Mouse (Mus musculus) MEL (cell line): Measurements from ENCODE around the gene Srgap1. TPM values are rescaled to one million over a fixed set of nuclear protein-coding genes. Genes with fewer than 3 reads are reported as not detected.
A peak's percentile ranks its signal among the peaks of the same experiment; 100 is the strongest.

Experiments used
- DNase-seq: peaks from one replicate; pipeline ENCODE4 v3.0.0; 2011; ENCODE audit warnings: low read depth, low spot score
- H3K27ac ChIP-seq: 2 replicates; pipeline ENCODE4 v1.5.1; 2012; ENCODE audit warnings: low read depth, mild to moderate bottlenecking, control low read depth, low read length, moderate library complexity; ENCODE audit not compliant: control insufficient read depth
- H3K27me3 ChIP-seq, 2 experiments: fragments of 150-350 bp in 1 of 2; sonication (generic) in 1 of 2; 2 replicates each; pipeline ENCODE4 v1.6.1; 2012; ENCODE audit warnings: low read length in 2 of 2, mild to moderate bottlenecking in 2 of 2, improper control_type of control experiment in 1 of 2, moderate library complexity in 1 of 2; ENCODE audit not compliant: insufficient read depth in 2 of 2, control insufficient read depth in 1 of 2
- H3K36me3 ChIP-seq, 2 experiments: 2 replicates each; pipeline ENCODE4 v1.6.1; 2012 to 2014; ENCODE audit warnings: low read length in 2 of 2, improper control_type of control experiment in 1 of 2, inconsistent platforms in 1 of 2, mild to moderate bottlenecking in 1 of 2; ENCODE audit not compliant: insufficient read depth in 2 of 2, control insufficient read depth in 1 of 2
- H3K4me1 ChIP-seq, 2 experiments: fragments of 150-350 bp in 1 of 2; sonication (generic) in 1 of 2; 2 replicates each; pipeline ENCODE4 v1.6.1; 2012; ENCODE audit warnings: low read length in 2 of 2, improper control_type of control experiment in 1 of 2, mild to moderate bottlenecking in 1 of 2; ENCODE audit not compliant: insufficient read depth in 2 of 2, control insufficient read depth in 1 of 2
- H3K4me3 ChIP-seq, 2 experiments: fragments of 150-350 bp in 1 of 2; sonication (generic) in 1 of 2; 2 replicates each; pipeline ENCODE4 v1.5.1; 2012; ENCODE audit warnings: low read depth in 2 of 2, low read length in 2 of 2, mild to moderate bottlenecking in 2 of 2, moderate library complexity in 2 of 2, control low read depth in 1 of 2, improper control_type of control experiment in 1 of 2; ENCODE audit not compliant: control insufficient read depth in 1 of 2, insufficient read depth in 1 of 2
- H3K79me2 ChIP-seq: 2 replicates; pipeline ENCODE4 v1.6.1; 2012; ENCODE audit warnings: mild to moderate bottlenecking, low read length, moderate library complexity; ENCODE audit not compliant: control insufficient read depth, poor library complexity, insufficient read depth
- H3K9ac ChIP-seq: 2 replicates; pipeline ENCODE4 v1.6.1; 2012; ENCODE audit warnings: low read depth, mild to moderate bottlenecking, control low read depth, low read length, moderate library complexity; ENCODE audit not compliant: control insufficient read depth, poor library complexity, severe bottlenecking
- H3K9me3 ChIP-seq: fragments of 150-350 bp; sonication (generic); replicated peaks from 2 replicates; pipeline ENCODE4 v1.6.1; 2012; ENCODE audit warnings: mild to moderate bottlenecking, low read length, improper control_type of control experiment, moderate library complexity; ENCODE audit not compliant: insufficient read depth
- BHLHE40 ChIP-seq: IDR thresholded peaks from 2 replicates; pipeline ENCODE4 v1.6.1; 2012; ENCODE audit warnings: low read depth, mild to moderate bottlenecking, inconsistent platforms, low read length, improper control_type of control experiment, borderline replicate concordance
- CHD1 ChIP-seq: IDR thresholded peaks from 2 replicates; pipeline ENCODE4 v1.6.1; 2012; ENCODE audit warnings: low read depth, mild to moderate bottlenecking, inconsistent platforms, low read length, improper control_type of control experiment
- CHD2 ChIP-seq: IDR thresholded peaks from 2 replicates; pipeline ENCODE4 v1.6.1; 2011; ENCODE audit warnings: low read length, improper control_type of control experiment
- CTCF ChIP-seq, 3 experiments: IDR thresholded peaks in 2 of 3; conservative IDR thresholded peaks in 1 of 3; 2 replicates each; pipeline ENCODE4 v1.5.1; 2011 to 2012; ENCODE audit warnings: low read length in 3 of 3, low read depth in 2 of 3, mild to moderate bottlenecking in 2 of 3, improper control_type of control experiment in 1 of 3, inconsistent platforms in 1 of 3, mixed read lengths in 1 of 3, moderate library complexity in 1 of 3; ENCODE audit not compliant: control insufficient read depth in 1 of 3, insufficient read depth in 1 of 3, poor library complexity in 1 of 3, severe bottlenecking in 1 of 3
- ELF1 ChIP-seq: IDR thresholded peaks from 2 replicates; pipeline ENCODE4 v1.6.1; 2014; ENCODE audit warnings: low read depth, mild to moderate bottlenecking, inconsistent platforms, low read length, improper control_type of control experiment, moderate library complexity
- GATA1 ChIP-seq: IDR thresholded peaks from 2 replicates; pipeline ENCODE4 v1.6.1; 2011; ENCODE audit warnings: low read depth, low read length, improper control_type of control experiment
- MAZ ChIP-seq: IDR thresholded peaks from 2 replicates; pipeline ENCODE4 v1.6.1; 2012; ENCODE audit warnings: low read depth, mild to moderate bottlenecking, inconsistent platforms, low read length, improper control_type of control experiment
- MYC ChIP-seq: IDR thresholded peaks from 2 replicates; pipeline ENCODE4 v1.6.1; 2011; ENCODE audit warnings: low read depth, mild to moderate bottlenecking, low read length, improper control_type of control experiment, moderate library complexity
- NELFE ChIP-seq: IDR thresholded peaks from 2 replicates; pipeline ENCODE4 v1.6.1; 2011; ENCODE audit warnings: low read depth, low read length, improper control_type of control experiment
- POLR2AphosphoS2 ChIP-seq: IDR thresholded peaks from 2 replicates; pipeline ENCODE4 v1.6.1; 2011; ENCODE audit warnings: low read length, improper control_type of control experiment
- RAD21 ChIP-seq: IDR thresholded peaks from 2 replicates; pipeline ENCODE4 v1.6.1; 2011; ENCODE audit warnings: mild to moderate bottlenecking, low read depth, low read length, improper control_type of control experiment
- SIN3A ChIP-seq: IDR thresholded peaks from 2 replicates; pipeline ENCODE4 v1.6.1; 2012; ENCODE audit warnings: low read length, improper control_type of control experiment, inconsistent platforms
- SMC3 ChIP-seq: IDR thresholded peaks from 2 replicates; pipeline ENCODE4 v1.6.1; 2011; ENCODE audit warnings: low read depth, low read length, improper control_type of control experiment
- TBP ChIP-seq: IDR thresholded peaks from 2 replicates; pipeline ENCODE4 v1.8.0; 2011; ENCODE audit warnings: low read depth, low read length, improper control_type of control experiment
- TCF12 ChIP-seq: IDR thresholded peaks from 2 replicates; pipeline ENCODE4 v1.6.1; 2014; ENCODE audit warnings: low read depth, mild to moderate bottlenecking, inconsistent platforms, low read length, improper control_type of control experiment, moderate library complexity
- USF1 ChIP-seq: IDR thresholded peaks from 2 replicates; pipeline ENCODE4 v1.6.1; 2014; ENCODE audit warnings: low read depth, mild to moderate bottlenecking, inconsistent platforms, low read length, improper control_type of control experiment, moderate library complexity
- ZMIZ1 ChIP-seq: IDR thresholded peaks from 2 replicates; pipeline ENCODE4 v1.6.1; 2012; ENCODE audit warnings: low read depth, mild to moderate bottlenecking, inconsistent platforms, low read length, improper control_type of control experiment, moderate library complexity
- polyA plus RNA-seq, 2 experiments: library from polyadenylated mRNA; stranded (reverse) in 1 of 2; unstranded in 1 of 2; fragments of >175 nt in 1 of 2; fragments of >200 nt in 1 of 2; gene quantifications; 2 replicates each; pipeline versions ENCODE4 v1.2.1 to v1.2.4; 2012; ENCODE audit warnings: low replicate concordance in 2 of 2, low read depth in 1 of 2; ENCODE audit not compliant: insufficient read length in 2 of 2, insufficient read depth in 1 of 2, missing spikeins in 1 of 2
- total RNA-seq: library from RNA; depleted of rRNA; stranded (reverse); fragments of 300-350 nt; gene quantifications from 2 replicates; pipeline ENCODE4 v1.2.3, GENCODE M21; 2012

Gene Srgap1
- total and polyA plus RNA-seq, 3 experiments = not detected

DNA sequence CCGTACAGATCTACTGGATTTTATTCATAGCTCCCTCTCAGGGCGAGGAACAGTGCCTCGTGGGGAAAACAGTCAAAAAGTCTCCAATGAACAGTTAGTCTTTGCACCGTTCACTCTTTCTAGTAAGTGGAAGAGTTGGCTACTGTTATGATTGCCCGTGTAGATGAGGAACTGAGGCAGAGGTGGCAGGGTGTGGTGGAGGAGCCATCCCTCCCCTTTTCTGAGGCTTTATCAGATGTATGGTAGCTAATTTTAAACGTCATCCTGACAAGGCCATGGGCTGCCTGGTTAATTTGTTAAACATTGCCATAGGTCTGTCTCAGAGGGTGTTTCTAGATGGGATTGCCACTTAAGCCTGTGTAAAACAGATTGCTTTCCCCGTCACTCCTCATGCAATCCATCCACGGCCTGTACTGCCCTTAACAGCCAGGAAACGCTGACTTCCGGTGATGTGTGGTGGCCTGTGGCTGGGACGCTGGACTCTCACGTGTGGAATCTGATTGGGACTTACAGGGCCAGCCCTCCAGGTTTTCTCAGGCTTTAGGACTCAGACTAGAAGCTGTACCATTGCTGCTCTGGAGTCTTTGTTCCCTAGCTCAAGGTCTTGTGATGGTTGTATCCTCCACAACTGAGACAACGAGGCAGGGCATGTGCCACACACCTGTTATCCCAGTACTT is 155.6 kb downstream of the Srgap1 start:
- Histone ChIP-seq H3K79me2 (no peaks in the 10 kb centered on the region), H3K36me3 (no peaks in the 10 kb centered on the region), H3K4me3 (no peak overlapping the region), H3K9me3 (no peaks in the 10 kb centered on the region), H3K4me1 (no peaks in the 10 kb centered on the region), H3K9ac (no peak overlapping the region), H3K27me3 (no peaks in the 10 kb centered on the region), H3K27ac (no peak overlapping the region)
- DNase-seq = peak; percentile 3
- no peak for TF ChIP-seq TCF12
- TF ChIP-seq USF1 = no peak
- no peak for TF ChIP-seq CTCF (IDR thresholded peaks at IDR 0.05 in 2 of 3, conservative IDR thresholded peaks at IDR 0.05 in 1 of 3; ENCODE audit: control insufficient read depth in 1 of 3, insufficient read depth in 1 of 3, low read depth in 2 of 3, low read length in 3 of 3, poor library complexity in 1 of 3, severe bottlenecking in 1 of 3)
- TF ChIP-seq SIN3A = no peak
- TF ChIP-seq TBP = no peak
- TF ChIP-seq BHLHE40 = no peak
- TF ChIP-seq ELF1 = no peak
- no peak for TF ChIP-seq NELFE
- TF ChIP-seq MYC = no peak
- TF ChIP-seq MAZ = no peak

DNA sequence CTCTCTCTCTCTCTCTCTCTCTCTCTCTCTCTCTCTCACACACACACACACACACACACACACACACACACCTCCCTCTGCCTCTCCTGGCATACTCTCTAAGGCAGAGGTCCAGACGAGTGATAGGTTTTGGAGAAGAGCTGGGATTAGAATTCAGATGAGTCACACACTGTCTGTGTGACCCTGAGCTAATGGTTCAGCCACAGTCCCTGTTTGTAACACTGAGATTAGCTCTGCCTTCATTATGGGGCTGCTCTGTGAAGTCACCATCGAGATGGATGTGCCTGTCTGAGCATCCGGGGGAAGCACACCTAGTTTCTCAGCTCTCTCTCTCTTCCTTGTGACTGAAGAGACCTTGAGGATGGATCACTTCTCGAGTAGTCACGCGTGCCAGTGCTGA is 157.1 kb downstream of the Srgap1 start:
- H3K9ac ChIP-seq = no peak overlapping the region
- no peak overlapping the region for H3K27ac ChIP-seq
- no peaks in the 10 kb centered on the region for H3K27me3 ChIP-seq
- no peaks in the 10 kb centered on the region for H3K9me3 ChIP-seq
- no peaks in the 10 kb centered on the region for H3K79me2 ChIP-seq
- no peak for DNase-seq
- no peaks in the 10 kb centered on the region for H3K36me3 ChIP-seq
- no peaks in the 10 kb centered on the region for H3K4me1 ChIP-seq
- H3K4me3 ChIP-seq = no peak overlapping the region
- TF ChIP-seq POLR2AphosphoS2 (no peak), SMC3 (no peak), ZMIZ1 (no peak), RAD21 (no peak), CHD1 (no peak), CHD2 (no peak), GATA1 (no peak), ELF1 (no peak)
